Mouse (Mus musculus) thymus, adult 18-20 months (tissue): ENCODE data around the gene Triobp.
A peak's percentile ranks its signal among the peaks of the same experiment; 100 is the strongest.

Experiments used
- DNase-seq, 2 experiments: peaks; one replicate each; pipeline ENCODE4 v3.0.0; 2022; ENCODE audit warnings: mixed read lengths in 2 of 2

Gene Triobp

GRCm38 (mm10) chr15:78947657-78948056 lies at the start of gene Triobp:
TSS of gene Triobp (plus strand) at chr15:78947724.
- no peak for DNase-seq

- DNase-seq = peak in 1 of 2 experiments; percentile 68
Measured at GRCm38 (mm10) chr15:78898507-78899001, 49.0 kb upstream of the Triobp start.

GRCm38 (mm10) chr15:78899409-78899739 lies 48.1 kb upstream of the Triobp start, which contains the start of gene Gm49510:
TSS of gene Gm49510 (plus strand) at chr15:78899667.
- DNase-seq = no peak

- DNase-seq = peak; percentile 69 to 72
Measured at GRCm38 (mm10) chr15:78899740-78900584, 47.6 kb upstream of the Triobp start, which contains the start of gene Sh3bp1. TSS of gene Sh3bp1 (plus strand) at chr15:78899768.

- DNase-seq = no peak
Measured at GRCm38 (mm10) chr15:78900585-78901421, 46.7 kb upstream of the Triobp start.

- no peak for DNase-seq
Measured at GRCm38 (mm10) chr15:78901422-78901789, 46.1 kb upstream of the Triobp start.

- DNase-seq = peak in 1 of 2 experiments; percentile 50
Measured at GRCm38 (mm10) chr15:78903243-78903642, 44.3 kb upstream of the Triobp start.

- no peak for DNase-seq
Measured at GRCm38 (mm10) chr15:78908399-78908798, 39.1 kb upstream of the Triobp start.

GRCm38 (mm10) chr15:78908982-78909381 lies 38.5 kb upstream of the Triobp start:
- no peak for DNase-seq

- no peak for DNase-seq
Measured at GRCm38 (mm10) chr15:78912040-78912439, 35.5 kb upstream of the Triobp start.

- peak; percentile 96 for DNase-seq
Measured at GRCm38 (mm10) chr15:78913632-78914090, 33.9 kb upstream of the Triobp start, which contains the start of gene Pdxp. TSS of gene Pdxp (plus strand) at chr15:78913919.

- DNase-seq = peak in 1 of 2 experiments; percentile 55
Measured at GRCm38 (mm10) chr15:78914091-78914822, 33.3 kb upstream of the Triobp start.

GRCm38 (mm10) chr15:78914823-78915659 lies 32.5 kb upstream of the Triobp start:
- no peak for DNase-seq

- peak in 1 of 2 experiments; percentile 68 for DNase-seq
Measured at GRCm38 (mm10) chr15:78915660-78916017, 31.9 kb upstream of the Triobp start.

- DNase-seq = no peak
Measured at GRCm38 (mm10) chr15:78916052-78916826, 31.3 kb upstream of the Triobp start.

- no peak for DNase-seq
Measured at GRCm38 (mm10) chr15:78918126-78918525, 29.4 kb upstream of the Triobp start.

GRCm38 (mm10) chr15:78919914-78920313 lies 27.6 kb upstream of the Triobp start:
- DNase-seq = no peak

- no peak for DNase-seq
Measured at GRCm38 (mm10) chr15:78922700-78923099, 24.8 kb upstream of the Triobp start.

GRCm38 (mm10) chr15:78923585-78923984 lies 23.9 kb upstream of the Triobp start:
- DNase-seq = peak; percentile 64 to 81

GRCm38 (mm10) chr15:78925129-78925528 lies 22.4 kb upstream of the Triobp start:
- DNase-seq = no peak
